Mouse (Mus musculus) cerebellum, postnatal 36 days (tissue): Measurements from ENCODE around the gene Opa1.

Source experiments
- DNase-seq, 2 experiments: peaks; one replicate each; pipeline ENCODE4 v3.0.0; 2021 to 2022; ENCODE audit warnings: mixed read lengths in 2 of 2

Gene Opa1

GRCm38 (mm10) chr16:29693025-29693682 is 114.0 kb downstream of the Opa1 start:
- no peak for DNase-seq

DNA sequence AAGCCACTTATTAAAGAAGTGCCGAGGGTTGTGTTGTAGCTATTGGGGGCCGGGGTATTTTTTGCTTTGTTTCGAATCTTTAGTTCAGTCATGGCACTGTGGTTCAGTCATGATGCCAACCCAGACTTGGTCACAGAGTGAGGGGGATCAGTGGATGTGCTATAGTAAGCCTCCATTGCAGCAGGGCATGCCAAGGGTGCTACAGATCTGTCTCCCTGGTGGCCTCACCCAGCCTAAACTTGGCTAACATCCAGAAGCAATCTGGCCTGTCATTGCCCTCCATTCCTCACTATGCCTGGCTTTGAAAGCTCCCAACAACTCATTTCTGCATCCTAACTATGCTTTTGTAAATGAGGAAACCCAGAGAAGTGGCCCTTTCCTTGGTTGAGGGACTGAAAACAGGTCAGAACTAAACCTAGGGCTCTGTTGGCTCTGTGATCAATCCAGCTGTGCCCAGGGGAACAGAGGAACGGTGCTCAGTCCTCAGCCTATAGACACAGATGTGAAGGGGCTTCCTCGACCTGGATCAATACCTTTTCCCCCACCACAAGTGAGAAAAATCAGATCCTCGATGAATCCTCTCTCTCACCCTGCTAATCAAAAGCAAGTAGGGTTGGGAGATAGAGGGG is 114.8 kb downstream of the Opa1 start:
- DNase-seq = no peak

GRCm38 (mm10) chr16:29694420-29694959 is 115.4 kb downstream of the Opa1 start:
- DNase-seq = no peak
